Mouse (Mus musculus) CH12.LX (cell line): Measurements from ENCODE around the gene P2rx2. TPM values are rescaled to one million over a fixed set of nuclear protein-coding genes. Genes with fewer than 3 reads are reported as not detected.

Experiments used
- DNase-seq: peaks from one replicate; pipeline ENCODE4 v3.0.0-alpha.2; 2013; ENCODE audit errors: extremely low read depth
- H3K27ac ChIP-seq: 2 replicates; pipeline ENCODE4 v1.5.1; 2012; ENCODE audit warnings: low read depth, mild to moderate bottlenecking, control low read depth, moderate library complexity; ENCODE audit not compliant: insufficient read depth
- H3K27me3 ChIP-seq: replicated peaks from 2 replicates; pipeline ENCODE3; 2012; ENCODE audit warnings: inconsistent platforms
- H3K36me3 ChIP-seq, 2 experiments: replicated peaks in 1 of 2; 2 replicates each; pipeline versions ENCODE3 to v1.6.1; 2012; ENCODE audit warnings: inconsistent platforms in 1 of 2, low read length in 1 of 2, mild to moderate bottlenecking in 1 of 2, mixed read lengths in 1 of 2, moderate library complexity in 1 of 2; ENCODE audit not compliant: control insufficient read depth in 1 of 2, insufficient read depth in 1 of 2
- H3K4me1 ChIP-seq, 2 experiments: 2 replicates each; pipeline ENCODE4 v1.6.1; 2012; ENCODE audit warnings: inconsistent platforms in 1 of 2, moderate library complexity in 1 of 2; ENCODE audit not compliant: insufficient read depth in 2 of 2, control insufficient read depth in 1 of 2
- H3K4me2 ChIP-seq: 2 replicates; pipeline ENCODE4 v1.6.1; 2012; ENCODE audit warnings: low read depth, mild to moderate bottlenecking, control low read depth; ENCODE audit not compliant: poor library complexity, insufficient read depth, severe bottlenecking
- H3K4me3 ChIP-seq, 3 experiments: fragments of 150-350 bp in 1 of 3; sonication (generic) in 1 of 3; replicated peaks in 1 of 3; 2 replicates each; pipeline versions ENCODE3 to v1.5.1; 2011 to 2012; ENCODE audit warnings: low read depth in 2 of 3, low read length in 2 of 3, mild to moderate bottlenecking in 2 of 3, moderate library complexity in 2 of 3, control low read depth in 1 of 3, improper control_type of control experiment in 1 of 3, inconsistent platforms in 1 of 3, mixed read lengths in 1 of 3; ENCODE audit not compliant: poor library complexity in 1 of 3
- H3K79me2 ChIP-seq: replicated peaks from 2 replicates; pipeline ENCODE4 v1.6.1; 2012; ENCODE audit warnings: mild to moderate bottlenecking, moderate library complexity; ENCODE audit not compliant: control insufficient read depth, poor library complexity, insufficient read depth, severe bottlenecking; ENCODE audit errors: extremely low read depth
- H3K9ac ChIP-seq: 2 replicates; pipeline ENCODE4 v1.6.1; 2012; ENCODE audit warnings: low read depth, mild to moderate bottlenecking, control low read depth, moderate library complexity; ENCODE audit not compliant: insufficient read depth
- H3K9me3 ChIP-seq: replicated peaks from 2 replicates; pipeline ENCODE3; 2012; ENCODE audit warnings: low read length, inconsistent platforms, mixed read lengths
- BHLHE40 ChIP-seq: IDR thresholded peaks from 2 replicates; pipeline ENCODE4 v1.6.1; 2011; ENCODE audit warnings: mild to moderate bottlenecking, low read depth, low read length, improper control_type of control experiment
- CTCF ChIP-seq, 2 experiments: IDR thresholded peaks in 1 of 2; conservative IDR thresholded peaks in 1 of 2; 2 replicates each; pipeline ENCODE4 v1.5.1; 2011 to 2012; ENCODE audit warnings: low read depth in 2 of 2, low read length in 2 of 2, improper control_type of control experiment in 1 of 2, inconsistent platforms in 1 of 2, mild to moderate bottlenecking in 1 of 2, moderate library complexity in 1 of 2
- ETS1 ChIP-seq: conservative IDR thresholded peaks from 2 replicates; pipeline ENCODE4 v1.6.1; 2012; ENCODE audit warnings: low read depth, mild to moderate bottlenecking, inconsistent platforms, low read length, improper control_type of control experiment, moderate library complexity
- HCFC1 ChIP-seq: IDR thresholded peaks from 2 replicates; pipeline ENCODE4 v1.6.1; 2012; ENCODE audit warnings: low read depth, mild to moderate bottlenecking, inconsistent platforms, low read length, improper control_type of control experiment
- IRF4 ChIP-seq: IDR thresholded peaks from 2 replicates; pipeline ENCODE4 v1.6.1; 2014; ENCODE audit warnings: low read depth, mild to moderate bottlenecking, inconsistent platforms, low read length, improper control_type of control experiment
- JUN ChIP-seq: IDR thresholded peaks from 2 replicates; pipeline ENCODE4 v1.6.1; 2011; ENCODE audit warnings: low read depth, mild to moderate bottlenecking, low read length, improper control_type of control experiment, moderate library complexity; ENCODE audit not compliant: insufficient read depth
- JUND ChIP-seq: conservative IDR thresholded peaks from 2 replicates; pipeline ENCODE4 v1.6.1; 2011; ENCODE audit warnings: low read depth, low read length, improper control_type of control experiment
- MAFK ChIP-seq: IDR thresholded peaks from 2 replicates; pipeline ENCODE4 v1.6.1; 2011; ENCODE audit warnings: low read length, improper control_type of control experiment; ENCODE audit not compliant: insufficient replicate concordance
- MYC ChIP-seq: IDR thresholded peaks from 2 replicates; pipeline ENCODE4 v1.6.1; 2011; ENCODE audit warnings: low read depth, mild to moderate bottlenecking, improper control_type of control experiment, low read length
- PAX5 ChIP-seq: IDR thresholded peaks from 2 replicates; pipeline ENCODE4 v1.6.1; 2012; ENCODE audit warnings: low read length, inconsistent platforms, mixed read lengths
- RAD21 ChIP-seq: IDR thresholded peaks from 2 replicates; pipeline ENCODE4 v1.6.1; 2011; ENCODE audit warnings: low read depth, mild to moderate bottlenecking, low read length, improper control_type of control experiment, moderate library complexity
- RCOR1 ChIP-seq: conservative IDR thresholded peaks from 2 replicates; pipeline ENCODE4 v1.6.1; 2012; ENCODE audit warnings: low read depth, mild to moderate bottlenecking, inconsistent platforms, low read length, improper control_type of control experiment
- SMC3 ChIP-seq: IDR thresholded peaks from 2 replicates; pipeline ENCODE4 v1.6.1; 2011; ENCODE audit warnings: low read depth, low read length, improper control_type of control experiment
- UBTF ChIP-seq: IDR thresholded peaks from 2 replicates; pipeline ENCODE4 v1.6.1; 2012; ENCODE audit warnings: low read depth, mild to moderate bottlenecking, inconsistent platforms, low read length, improper control_type of control experiment, moderate library complexity
- ZC3H11A ChIP-seq: IDR thresholded peaks from 2 replicates; pipeline ENCODE4 v1.6.1; 2012; ENCODE audit warnings: low read depth, mild to moderate bottlenecking, inconsistent platforms, low read length, improper control_type of control experiment
- ZMIZ1 ChIP-seq: IDR thresholded peaks from 2 replicates; pipeline ENCODE4 v1.6.1; 2012; ENCODE audit warnings: low read depth, mild to moderate bottlenecking, inconsistent platforms, low read length, improper control_type of control experiment
- ZNF384 ChIP-seq: IDR thresholded peaks from 2 replicates; pipeline ENCODE4 v1.6.1; 2012; ENCODE audit warnings: low read depth, low read length, improper control_type of control experiment, inconsistent platforms
- dilution Hi-C: fragments of 300-500 bp; cut with MboI; formaldehyde crosslinking; loops from 2 replicates; pipeline ENCODE4 v1.14.3; 2020; ENCODE audit warnings: low sequenced_read_pairs; ENCODE audit not compliant: extremely low pct_unique_long_range_greater_than_20kb, extremely low pct_ligation_motif_present
- in situ Hi-C: fragments of 300-500 bp; cut with MboI; formaldehyde crosslinking; loops from 3 replicates; pipeline ENCODE4 v1.14.3; 2019; ENCODE audit warnings: low sequenced_read_pairs, low pct_ligation_motif_present, low pct_unique_long_range_greater_than_20kb, mixed read lengths
- polyA plus RNA-seq: library from polyadenylated mRNA; unstranded; fragments of >175 nt; gene quantifications from 2 replicates; pipeline ENCODE4 v1.2.1, GENCODE M21; 2012; ENCODE audit warnings: low read depth; ENCODE audit not compliant: insufficient read length
- total RNA-seq, 2 experiments: library from RNA; depleted of rRNA; stranded (reverse); fragments of 300-350 nt in 1 of 2; fragments of >200 nt in 1 of 2; gene quantifications; 2 replicates each; pipeline ENCODE4 v1.2.3; 2012 to 2014

Gene P2rx2
- total and polyA plus RNA-seq, 3 experiments: 0.76 TPM; not detected in 2

DNA sequence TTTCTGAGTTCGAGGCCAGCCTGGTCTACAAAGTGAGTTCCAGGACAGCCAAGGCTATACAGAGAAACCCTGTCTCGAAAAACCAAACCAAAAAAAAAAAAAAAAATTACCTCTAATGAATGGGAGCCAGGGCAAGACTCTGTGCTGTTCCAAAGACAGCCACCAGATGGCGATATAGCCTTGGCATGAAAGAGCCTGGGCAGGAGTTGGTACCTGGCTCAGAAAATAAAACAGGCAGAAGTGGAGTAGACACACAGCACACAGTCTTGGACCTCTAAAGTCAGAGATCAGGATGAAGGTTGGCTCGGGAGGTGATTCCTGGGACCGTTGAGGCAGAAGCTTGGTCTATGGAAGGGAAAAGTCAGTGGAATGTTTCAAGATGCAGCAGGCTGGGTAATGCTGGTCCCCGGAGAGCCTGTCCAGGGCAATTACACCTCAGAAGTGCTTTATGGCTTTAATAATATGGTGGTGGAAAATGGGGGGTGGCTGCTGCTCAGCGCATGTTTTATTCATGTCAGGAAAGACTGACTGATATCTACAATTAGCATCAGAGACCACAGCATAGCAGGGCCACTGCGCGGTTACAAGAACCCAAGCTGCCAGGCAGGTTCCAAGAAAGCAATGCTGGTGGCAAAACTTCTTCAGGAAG, 14.6 kb upstream of the P2rx2 start:
- 0 out of 2 replicates have a peak, but pooled peaks have one; percentile 22 for TF ChIP-seq IRF4
- peak; percentile 89 for TF ChIP-seq RAD21
- TF ChIP-seq JUN: no peak
- TF ChIP-seq CTCF (conservative IDR thresholded peaks at IDR 0.05 in 1 of 2, IDR thresholded peaks at IDR 0.05 in 1 of 2; ENCODE audit: low read depth in 2 of 2, low read length in 2 of 2): peak; percentile 74 to 90
- TF ChIP-seq JUND: no peak
- peak; percentile 35; the same call in 1 of the 2 replicates for TF ChIP-seq MYC
- no peak for TF ChIP-seq UBTF
- peak; percentile 85 for TF ChIP-seq SMC3
- TF ChIP-seq ZC3H11A: peak; percentile 44; the same call in 1 of the 2 replicates
- TF ChIP-seq ZNF384: peak; percentile 94
- Histone ChIP-seq H3K4me3 (no peak overlapping the region), H3K9ac (no peak overlapping the region), H3K27me3 (peaks cover 2% of the 10 kb centered on the region), H3K4me1 (peaks cover 0 to 4% of the 10 kb centered on the region in 2 experiments; a peak in 1 of 4 replicates), H3K27ac (no peak overlapping the region), H3K79me2 (no peaks in the 10 kb centered on the region), H3K4me2 (no peak overlapping the region), H3K36me3 (peaks cover 0 to 5% of the 10 kb centered on the region in 2 experiments), H3K9me3 (no peaks in the 10 kb centered on the region)
- in situ Hi-C loops: loop anchor here (5.0 kb wide), 1 partner anchor 135 kb away; no protein-coding TSS in a partner anchor
- dilution Hi-C loops: no loop called here
- DNase-seq: peak; percentile 87

- in situ Hi-C loops: loop anchor here (5.0 kb wide), 1 partner anchor 138 kb away; no protein-coding TSS in a partner anchor
- Histone ChIP-seq H3K4me3 (no peak overlapping the region), H3K4me1 (peaks cover 0 to 4% of the 10 kb centered on the region in 2 experiments; a peak in 1 of 4 replicates), H3K4me2 (0 out of 2 replicates have a peak overlapping the region, but pooled peaks have one; percentile 39), H3K79me2 (no peaks in the 10 kb centered on the region), H3K27me3 (peaks cover 2% of the 10 kb centered on the region), H3K27ac (no peak overlapping the region), H3K36me3 (no peaks in the 10 kb centered on the region), H3K9me3 (no peaks in the 10 kb centered on the region), H3K9ac (no peak overlapping the region)
- TF ChIP-seq MAFK (no peak), ZC3H11A (no peak), ZNF384 (no peak), IRF4 (no peak), ETS1 (no peak), RCOR1 (no peak), RAD21 (peak; percentile 36), PAX5 (no peak), HCFC1 (no peak), UBTF (no peak), CTCF (conservative IDR thresholded peaks at IDR 0.05 in 1 of 2, IDR thresholded peaks at IDR 0.05 in 1 of 2; ENCODE audit: low read depth in 2 of 2, low read length in 2 of 2) (peak in 1 of 2 experiments; percentile 64; a peak in 2 of 4 replicates), BHLHE40 (no peak), ZMIZ1 (no peak), SMC3 (peak; percentile 31)
- dilution Hi-C loops: no loop called here
- DNase-seq: peak; percentile 39
These were observed 11.7 kb upstream of the P2rx2 start for GRCm38 (mm10) chr5:110354716-110355115.
